Mouse (Mus musculus) v-Abl transformed pro-B cells (cell line): ENCODE data around the gene Abca14.

Experiments used
- in situ Hi-C, 2 experiments: fragments of 400-800 bp; cut with MboI; formaldehyde crosslinking; loops; one replicate each; pipeline ENCODE4 v1.15.1; 2025; ENCODE audit not compliant: unreplicated experiment in 2 of 2

The Abca14 gene

DNA sequence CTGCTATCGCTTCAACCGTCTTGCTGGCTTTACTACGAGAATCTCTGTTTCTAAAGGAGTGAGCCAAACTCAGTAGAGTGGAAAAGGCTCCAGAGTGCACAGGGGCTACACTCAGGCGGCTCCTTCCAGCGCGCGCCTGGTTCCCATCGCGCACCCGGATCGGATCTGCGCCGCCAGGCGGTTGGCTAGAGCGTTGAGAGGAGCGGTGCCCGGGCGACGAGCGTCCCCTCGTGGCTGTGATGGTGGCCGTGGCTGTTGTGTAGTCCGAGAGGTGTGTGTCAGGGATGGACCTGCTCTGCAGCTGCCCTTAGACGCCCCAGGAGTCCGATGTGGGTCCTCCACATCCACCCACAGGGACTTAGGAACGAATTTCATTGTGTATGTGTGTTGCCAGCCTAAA is at the start of gene Abca14:
TSS of gene Abca14 (plus strand) at position 173 of the 400 bp plus-strand sequence.
- in situ Hi-C loops = no loop called here

DNA sequence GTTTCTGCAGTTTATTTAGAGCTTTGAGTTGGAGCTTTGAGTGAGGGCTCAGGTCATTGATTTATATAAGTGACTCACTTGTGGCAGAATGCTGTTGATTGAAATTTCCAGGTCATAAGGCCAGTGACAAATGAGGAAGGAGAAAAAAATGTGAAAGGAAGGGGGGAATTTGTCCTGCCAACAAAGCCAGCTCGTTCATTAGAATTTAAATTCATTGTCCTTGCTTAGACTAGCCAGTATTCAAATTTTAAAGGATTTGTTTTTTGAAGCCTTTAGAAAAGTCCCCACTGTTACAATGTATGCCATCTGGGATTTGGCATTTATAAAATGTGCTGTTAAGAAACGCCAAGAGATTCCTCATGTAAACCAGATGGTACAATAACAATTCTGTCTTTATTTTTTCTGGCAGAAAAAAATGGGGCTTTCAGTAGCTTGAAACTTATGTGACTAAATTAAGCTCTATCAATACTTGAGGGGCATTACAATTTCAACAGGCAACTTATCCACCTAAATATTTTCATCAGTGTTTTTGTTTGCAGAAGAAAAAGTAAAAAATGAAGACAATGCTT is 46.8 kb upstream of the Abca14 start:
- in situ Hi-C loops = no loop called here

DNA sequence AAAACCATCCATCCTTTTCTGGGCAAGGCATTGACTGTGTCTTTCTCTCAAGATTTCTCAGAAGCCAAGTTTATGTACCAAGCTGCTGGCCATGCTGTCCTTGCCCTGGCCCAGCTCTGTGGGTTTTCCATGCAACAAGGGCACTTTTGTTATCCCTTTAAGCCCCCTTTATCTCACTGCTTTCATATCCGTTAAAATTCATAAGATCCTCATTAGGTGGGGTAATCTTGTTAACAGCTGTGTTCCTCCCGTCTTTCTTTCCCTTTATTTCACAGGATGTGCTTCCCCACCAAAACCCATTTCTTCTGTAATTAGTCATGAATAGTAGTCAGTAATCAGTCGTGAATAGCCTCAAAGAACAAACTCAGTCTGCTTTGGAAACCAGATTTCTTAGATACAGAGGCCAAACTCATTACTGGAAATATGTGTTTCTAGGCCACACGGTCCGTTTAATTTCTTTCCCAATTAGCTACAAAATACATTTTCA is 46.1 kb upstream of the Abca14 start:
- in situ Hi-C loops = no loop called here

DNA sequence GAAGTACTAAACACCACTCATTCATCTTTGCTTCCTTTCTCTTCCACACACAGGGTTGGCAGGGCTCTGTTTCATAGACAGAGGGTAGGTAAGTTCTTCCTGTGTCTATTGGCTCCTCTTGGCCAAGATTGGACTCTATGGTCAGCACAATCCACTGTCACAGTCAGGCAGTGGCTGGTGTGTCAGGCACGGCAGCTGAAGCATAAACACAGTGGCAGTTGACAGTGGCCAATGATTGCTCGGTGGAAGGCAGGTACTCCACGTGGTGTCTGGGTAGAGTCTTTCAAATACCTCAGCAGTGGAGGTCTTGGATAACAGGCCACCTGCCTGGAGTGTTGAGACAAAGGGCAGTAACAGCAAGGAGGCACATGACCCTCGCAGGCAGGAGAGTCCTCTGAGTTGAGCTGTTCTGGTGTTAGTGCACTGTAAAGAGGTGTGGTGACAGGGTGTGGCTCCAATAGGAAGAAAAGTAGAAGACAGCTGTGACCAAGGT is 45.6 kb upstream of the Abca14 start:
- in situ Hi-C loops = no loop called here

DNA sequence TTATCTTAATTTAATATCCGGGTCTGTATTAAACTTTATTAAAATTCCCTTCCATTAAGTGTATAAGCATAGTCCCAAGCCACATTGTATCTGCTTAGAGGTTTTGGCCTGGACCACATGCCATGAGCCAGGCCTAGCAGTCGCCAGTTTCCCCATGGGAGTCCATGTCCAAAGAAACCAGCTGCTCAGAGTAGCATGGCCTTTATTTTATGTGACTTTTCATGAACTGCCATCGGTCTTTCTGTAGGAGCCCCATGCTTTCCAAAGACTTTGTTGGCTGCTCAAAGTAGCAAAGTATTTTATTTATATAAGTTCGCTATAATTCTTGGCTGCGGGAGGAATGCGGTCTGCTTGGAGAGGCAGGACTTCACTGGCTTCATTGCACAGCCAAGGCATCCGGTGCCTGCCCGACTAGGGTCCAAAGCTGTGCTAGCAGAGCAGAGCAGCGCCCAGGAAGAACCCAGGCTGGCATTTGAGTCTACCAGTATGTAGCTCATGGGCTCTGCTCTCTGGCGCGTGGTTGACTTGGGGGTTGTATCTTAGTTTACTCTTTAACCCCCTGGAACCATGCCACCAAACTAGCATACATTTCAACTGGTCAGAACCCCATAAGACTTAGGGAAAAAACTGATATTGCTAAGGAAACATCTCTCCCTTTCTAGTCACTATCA is 40.0 kb upstream of the Abca14 start:
- in situ Hi-C loops = no loop called here

DNA sequence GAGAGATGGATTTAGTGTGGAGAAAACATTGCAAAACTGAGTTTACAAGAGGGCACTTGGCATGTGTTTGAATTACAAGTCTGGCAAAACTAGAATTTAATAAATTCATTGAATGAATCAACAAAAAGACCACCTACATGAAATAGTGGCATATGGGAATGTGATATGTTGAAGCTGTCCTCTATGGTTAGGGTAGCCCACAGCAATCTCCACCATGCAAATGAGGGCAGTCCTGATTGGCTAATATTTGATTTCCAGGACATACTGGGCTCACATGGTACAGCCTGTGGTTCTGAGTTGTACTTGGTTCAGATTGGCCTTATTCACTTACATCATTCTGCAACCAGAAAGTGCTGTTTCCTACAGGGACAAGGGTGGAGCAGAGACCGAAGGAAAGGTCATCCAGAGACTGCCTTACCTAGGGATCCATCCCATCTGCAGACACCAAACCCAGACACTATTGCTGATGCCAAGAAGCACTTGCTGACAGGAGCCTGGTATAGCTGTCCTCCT is 31.5 kb upstream of the Abca14 start:
- in situ Hi-C loops = no loop called here

DNA sequence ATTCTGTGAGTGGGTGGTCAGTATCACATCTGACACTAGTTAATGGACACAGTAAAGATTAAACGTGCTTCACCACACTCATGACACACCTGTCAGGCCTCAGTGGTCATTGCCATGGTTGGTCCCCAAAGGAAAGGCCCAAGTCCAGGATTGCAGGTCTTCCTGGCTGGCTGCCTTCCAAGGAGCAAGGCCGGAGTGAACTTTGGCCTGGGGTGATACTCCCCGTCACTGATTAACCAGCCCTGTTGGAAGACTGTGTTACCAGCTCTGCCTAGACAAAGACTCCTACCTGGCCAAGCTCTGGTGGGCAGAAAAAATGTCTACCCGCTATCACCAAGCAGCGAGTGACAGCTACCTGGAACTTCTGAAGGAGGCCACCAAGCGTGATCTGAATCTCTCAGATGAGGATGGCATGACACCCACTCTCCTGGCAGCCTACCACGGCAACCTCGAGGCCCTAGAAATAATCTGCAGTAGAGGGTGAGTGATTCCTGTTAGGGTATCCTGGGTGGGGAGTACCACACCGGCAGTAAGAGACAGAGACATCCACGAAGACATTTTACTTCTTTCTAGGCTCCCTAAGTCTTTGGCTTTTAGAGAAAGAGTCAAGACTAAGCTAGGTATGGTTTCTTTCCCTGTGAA is 30.0 kb upstream of the Abca14 start, which contains the start of gene Anks4b:
TSS of gene Anks4b (plus strand) at position 256 of the 642 bp plus-strand sequence.
- in situ Hi-C loops = no loop called here

DNA sequence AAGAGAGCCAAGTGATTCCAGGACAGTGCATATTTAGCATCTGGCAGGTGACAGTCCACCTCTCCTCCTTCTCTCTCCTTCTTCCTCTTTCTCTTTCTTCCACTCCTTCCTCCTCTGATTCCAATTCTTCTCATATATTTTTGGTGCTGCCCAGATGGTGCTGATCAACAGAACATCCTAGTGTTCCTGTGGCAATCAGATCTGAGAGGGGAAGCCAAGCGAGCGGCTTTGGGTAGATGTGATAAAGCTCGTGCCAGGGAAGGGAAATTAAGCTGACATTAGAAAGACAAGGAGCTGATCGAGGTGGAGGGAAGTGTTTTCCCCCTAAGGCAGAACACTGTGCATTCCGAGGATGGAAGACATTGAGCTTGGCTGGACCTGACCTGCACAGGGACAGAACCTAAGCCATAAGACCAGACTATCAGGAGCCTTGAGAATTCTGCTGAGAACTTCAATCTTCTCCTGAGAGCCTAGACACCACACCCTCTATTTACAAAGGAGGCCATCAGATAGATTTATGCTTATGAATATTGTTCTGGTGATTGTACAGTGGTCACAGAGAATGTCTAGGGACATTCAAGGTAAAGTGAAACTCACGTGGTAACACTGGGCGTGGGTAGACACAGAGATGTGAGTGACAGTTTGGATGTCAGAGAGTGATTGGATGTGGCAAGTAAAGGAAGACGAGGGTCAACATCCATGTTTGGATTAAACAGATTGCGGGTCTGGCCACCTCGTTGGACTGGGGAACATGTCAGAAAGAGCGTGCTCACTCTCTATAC is 28.8 kb upstream of the Abca14 start:
- in situ Hi-C loops = no loop called here

DNA sequence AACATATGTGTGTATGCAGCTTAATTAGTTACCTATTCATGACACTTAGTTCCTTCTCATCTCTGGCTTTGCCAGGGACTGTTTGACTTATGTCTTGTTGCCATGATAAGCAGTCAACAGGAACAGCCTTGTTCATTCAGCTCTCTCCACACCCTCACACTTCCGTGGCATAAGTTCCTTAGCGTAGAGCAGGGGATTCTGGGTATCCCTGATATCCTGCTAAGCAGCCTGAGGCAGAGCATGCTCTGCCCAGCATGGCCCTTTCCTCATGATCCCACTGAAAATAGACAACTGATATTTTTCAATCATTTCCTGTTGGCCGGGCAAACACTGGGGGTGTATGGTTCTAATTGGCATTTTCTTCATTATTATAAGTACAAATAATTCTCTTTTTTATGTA is 26.1 kb upstream of the Abca14 start:
- in situ Hi-C loops = no loop called here

DNA sequence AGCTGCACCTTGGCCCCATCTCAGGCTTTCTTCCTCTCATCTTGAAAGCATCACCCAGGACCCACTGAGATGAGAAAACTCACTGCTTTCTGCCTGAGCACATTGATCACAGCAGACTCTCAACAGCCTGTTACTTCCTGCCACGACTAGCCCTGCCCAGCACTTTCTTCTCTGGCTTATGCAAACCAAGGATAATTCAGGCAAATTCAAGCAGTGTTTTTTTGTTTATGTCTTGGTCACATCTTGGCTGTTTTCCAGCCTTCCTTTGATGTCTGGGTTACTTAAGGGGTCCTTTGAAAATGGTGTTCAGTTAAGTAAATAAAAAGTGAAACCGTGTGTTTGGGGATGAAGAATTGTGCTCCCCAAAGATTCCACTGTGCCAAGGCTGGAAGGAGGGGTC is 24.8 kb upstream of the Abca14 start:
- in situ Hi-C loops = no loop called here

DNA sequence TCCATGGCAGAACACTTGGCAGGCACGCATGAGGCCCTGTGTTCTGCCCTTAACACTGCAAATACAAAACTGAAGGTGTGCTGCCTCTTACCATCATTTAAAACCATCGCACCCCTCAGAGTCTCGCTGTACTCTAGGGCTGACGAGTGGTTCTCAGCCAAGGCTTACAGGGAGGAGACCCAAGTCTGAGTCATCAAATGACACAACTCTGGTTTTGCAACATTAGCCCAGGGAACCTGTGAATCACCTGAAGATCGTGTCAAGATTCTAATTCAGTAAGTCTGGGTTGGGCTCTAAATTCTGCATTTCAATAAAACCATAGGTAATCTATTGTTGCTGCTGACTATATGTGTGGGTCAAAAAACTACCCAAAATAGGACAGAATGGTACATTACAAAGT is 23.2 kb upstream of the Abca14 start:
- in situ Hi-C loops = no loop called here

DNA sequence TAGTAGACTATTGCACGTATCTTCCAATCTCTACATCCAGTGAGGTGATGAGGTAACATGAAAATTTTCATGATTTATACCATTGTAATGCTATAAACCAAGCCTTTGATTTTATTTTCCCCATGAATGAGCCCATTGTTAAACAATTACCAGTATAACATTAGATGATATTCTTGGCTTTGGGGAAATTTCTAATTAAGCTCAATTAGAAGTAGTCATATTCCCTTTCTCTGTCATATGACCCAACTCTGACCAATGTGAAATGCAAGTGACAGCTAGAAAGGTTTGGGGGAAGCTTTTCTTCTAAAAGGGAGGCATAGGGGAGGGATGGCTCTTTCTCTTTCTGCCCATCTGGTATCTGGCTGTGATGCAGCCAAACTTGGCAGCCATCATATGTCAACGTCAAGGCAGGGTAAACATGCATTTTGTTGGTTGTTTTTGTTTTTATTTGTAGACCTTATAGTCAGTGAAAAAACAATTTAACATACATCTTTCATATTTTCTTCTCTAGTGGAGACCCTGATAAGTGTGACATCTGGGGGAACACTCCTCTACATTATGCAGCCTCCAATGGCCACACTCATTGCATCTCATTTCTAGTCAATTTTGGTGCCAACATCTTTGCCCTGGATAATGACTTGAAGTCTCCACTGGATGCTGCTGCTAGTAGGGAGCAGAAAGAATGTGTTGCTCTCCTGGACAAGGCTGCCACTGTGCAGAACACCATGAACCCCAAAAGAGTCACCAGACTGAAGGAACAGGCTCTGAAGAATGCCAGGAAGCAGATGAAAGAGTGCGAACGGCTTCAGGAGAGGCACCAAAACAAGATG is 22.1 kb upstream of the Abca14 start:
- in situ Hi-C loops = no loop called here

DNA sequence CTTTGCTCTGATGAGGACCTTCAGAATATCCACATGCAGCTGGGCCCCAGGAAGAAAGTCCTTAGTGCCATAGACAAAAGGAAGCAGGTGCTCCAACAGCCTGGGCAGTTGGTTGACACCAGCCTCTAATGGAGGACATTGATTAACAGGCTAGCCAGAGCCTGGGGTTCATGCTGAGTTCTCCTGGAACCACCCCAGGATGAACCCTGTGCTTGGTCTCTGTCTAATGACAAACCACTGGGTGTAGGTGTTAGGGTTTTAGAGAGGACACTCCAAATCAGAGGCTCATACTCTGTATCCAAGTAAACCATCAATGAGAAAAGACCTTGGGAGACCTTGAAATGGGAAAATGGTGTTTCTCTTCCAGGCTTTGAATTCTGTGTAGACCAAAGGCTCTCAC is 20.9 kb upstream of the Abca14 start:
- in situ Hi-C loops = no loop called here

DNA sequence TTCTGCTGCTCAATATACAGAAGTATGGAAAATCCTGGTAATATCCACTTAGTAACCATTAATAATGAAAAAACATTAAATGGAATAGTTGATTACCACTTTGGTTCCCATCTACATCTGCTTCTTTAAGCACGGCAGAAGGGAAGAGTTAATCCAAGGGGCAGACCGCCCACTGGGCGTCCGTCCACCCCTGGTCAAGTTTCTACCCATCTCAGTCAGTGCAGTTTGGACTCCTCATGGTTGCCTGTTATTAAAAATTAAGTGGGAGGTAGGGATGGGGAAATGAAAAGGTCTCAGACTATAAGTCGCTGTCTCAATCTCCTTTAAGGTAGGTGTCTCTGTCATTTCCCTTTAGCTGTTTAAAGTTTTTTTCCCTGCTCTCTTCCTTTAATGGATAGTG is 14.8 kb upstream of the Abca14 start:
- in situ Hi-C loops = no loop called here

DNA sequence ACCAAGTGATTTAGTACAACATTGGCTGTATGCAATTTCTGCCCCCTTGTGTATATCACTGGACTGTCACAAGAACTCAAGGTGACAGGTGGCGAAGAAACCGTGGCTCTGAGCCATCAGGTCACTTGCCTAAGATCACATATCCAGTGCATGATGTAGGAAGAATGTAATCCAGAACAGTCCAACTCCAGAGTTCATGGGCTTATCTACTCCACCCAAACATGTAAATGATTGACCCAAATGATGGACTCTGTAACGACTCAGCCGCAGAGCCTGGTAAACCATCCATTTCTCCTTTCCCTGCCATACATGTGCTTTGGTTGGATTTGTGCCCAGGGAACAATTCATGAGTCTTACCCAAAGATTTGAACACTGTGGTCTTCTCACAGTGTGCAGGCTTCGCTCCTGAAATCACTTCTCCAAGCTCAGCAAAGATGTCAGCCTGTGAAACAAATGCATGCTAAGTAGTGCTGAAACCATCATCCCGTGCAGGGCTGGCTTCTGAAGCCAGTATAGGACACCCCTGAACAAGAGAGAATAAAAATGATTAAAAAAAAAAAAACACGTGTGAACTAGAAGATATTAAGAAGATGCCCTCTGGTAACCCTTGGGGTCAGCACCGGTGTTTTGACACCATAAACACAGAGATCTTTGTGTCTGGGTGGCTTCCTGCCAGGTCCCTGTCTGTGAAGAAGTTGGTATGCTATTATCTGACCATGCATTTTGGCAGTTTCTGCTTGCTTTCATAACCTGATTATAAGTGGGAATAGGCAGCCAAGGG is 14.2 kb upstream of the Abca14 start:
- in situ Hi-C loops = no loop called here

DNA sequence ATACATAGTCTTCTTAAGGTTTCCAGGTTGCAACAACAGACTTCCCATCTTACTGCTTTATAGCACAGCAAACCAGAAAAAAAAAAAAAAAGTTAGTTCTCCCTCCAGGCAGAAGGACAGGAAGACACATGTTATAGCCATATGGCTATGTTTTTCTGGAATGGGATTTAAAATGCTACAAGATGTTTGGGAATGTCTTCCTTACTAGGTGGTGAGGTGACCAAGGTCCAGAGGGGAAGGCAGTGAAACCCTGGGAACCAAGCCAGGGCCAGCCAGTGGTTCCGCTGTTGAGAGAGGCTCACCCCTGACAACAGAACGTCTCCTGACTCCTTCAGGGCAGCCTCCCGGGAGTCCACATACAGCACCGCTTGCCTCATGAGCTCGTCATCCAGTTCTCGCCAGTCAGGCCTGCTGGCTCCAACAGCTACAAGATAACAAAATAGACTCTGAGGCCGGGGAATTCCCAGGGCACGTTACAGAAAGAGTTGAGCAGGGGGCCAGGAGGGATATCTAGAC is 13.6 kb upstream of the Abca14 start:
- in situ Hi-C loops = no loop called here

DNA sequence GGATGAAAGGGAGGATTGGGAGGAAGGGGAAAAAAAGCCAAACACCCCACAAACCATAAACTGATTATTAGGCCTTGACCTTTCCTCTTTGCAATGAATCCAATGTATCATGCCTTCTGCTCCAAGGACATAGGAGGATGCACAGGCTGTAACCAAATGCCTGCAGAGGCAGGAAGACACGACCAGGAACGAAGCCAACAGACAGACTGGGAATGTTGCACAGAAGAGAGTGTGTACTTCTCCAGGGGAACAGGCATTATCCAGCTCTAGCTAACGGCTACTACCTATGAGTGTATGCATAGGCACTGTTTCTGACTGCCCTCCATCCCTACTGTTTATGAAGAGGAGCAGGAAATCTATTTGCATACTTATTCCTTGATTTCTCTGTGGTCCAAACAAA is 11.6 kb upstream of the Abca14 start:
- in situ Hi-C loops = no loop called here

DNA sequence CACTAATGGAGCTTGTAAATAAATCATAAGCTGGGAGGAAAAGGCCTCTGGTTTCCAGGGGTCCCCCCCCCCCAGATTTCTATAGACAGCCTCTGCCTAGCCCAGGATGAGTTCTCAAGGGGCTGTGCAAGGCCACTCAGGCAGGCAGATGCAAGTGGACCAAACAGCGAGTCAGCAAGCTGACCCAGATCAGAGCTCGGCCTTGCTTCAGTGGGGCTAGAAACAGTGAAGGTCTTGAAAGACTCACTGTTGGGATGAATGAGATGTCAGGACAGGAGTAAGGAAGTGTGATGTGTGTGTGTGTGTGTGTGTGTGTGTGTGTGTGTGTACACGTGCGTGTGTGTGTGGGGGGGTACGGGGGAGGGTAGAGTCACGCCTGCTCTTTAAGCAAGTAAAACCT is 10.9 kb upstream of the Abca14 start:
- in situ Hi-C loops = no loop called here

DNA sequence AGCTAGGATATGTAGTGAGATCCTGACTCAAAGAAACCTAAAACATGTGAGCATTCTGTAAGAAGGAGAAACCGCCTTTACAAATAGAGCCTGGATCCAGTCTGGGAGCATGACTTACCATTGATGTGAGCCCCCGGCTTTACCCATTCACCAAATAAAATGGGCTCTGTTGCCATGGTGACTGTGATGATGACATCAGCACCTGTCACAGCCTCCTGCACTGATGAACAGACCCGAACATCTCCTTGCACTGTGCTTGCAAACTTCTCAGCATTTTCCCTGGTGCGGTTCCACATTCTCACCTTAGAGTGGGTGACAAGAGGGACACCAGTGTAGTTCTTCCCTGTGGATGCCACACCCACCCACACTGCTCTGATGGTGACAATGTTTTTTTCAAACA is 8.6 kb upstream of the Abca14 start:
- in situ Hi-C loops = no loop called here
